Mouse (Mus musculus): ENCODE results near the gene Atxn1.

Gene Atxn1

GRCm38 (mm10) chr13:45775516-45775915 lies 189.3 kb downstream of the Atxn1 start:
- DNase-seq (ENCODE audit: low spot score): no peak

DNA sequence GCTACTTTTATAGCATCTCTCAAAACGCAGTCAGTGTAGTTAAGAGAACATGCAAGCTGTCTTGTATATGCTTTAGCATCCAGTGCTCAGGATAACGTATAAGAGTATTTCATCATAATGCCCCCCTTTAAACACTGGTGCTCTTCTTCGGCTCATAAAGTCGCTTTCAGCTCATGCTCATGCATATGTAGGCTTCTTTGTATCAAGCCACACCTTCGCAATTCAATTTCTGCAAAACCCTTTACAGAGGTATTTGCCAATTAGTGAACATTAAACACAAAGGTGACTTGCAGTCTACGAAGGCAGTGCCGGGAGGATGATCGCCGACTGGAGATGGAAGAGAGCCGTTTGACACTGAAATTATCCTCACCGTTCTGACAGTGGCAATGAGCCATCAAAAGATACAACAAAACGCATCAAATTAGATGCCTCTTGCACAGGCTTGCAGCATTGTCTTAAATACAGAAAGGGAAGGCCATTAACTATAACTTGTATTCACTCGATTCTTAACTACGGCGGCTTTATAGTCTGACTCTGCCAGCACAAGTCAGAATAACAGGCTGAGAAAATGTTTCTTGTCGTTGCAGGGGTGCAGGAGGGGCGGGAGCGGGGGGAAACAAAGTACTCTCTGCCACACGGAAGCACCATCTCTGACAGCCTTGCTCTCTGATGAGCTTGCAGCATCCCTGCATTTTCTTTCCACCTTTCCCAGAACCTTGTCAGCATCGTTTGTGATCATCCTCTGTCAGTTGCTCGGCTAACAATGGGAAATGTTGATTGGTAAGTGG lies 191.2 kb downstream of the Atxn1 start:
- no peak for DNase-seq (ENCODE audit: low spot score)

DNA sequence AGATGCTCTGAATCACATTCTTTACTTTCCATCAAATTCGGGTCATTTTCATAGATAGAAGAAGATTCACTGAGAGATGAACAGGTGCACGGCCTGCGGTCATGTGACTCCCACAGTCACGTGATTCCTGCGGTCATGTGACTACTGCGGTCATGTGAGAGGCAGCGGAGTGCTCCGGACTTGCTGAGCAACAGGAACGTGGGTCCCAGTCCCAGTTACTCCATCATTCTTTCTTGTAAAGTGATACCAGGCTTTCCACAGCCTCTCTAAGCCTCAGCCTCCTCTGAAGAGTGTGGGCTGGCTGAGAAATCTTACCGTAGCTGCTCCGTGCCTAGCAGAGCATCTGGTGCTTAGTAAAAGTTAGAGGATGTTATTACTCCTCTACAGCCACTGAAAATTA lies 195.1 kb downstream of the Atxn1 start:
- DNase-seq (ENCODE audit: low spot score): no peak

GRCm38 (mm10) chr13:45768250-45768649 lies 196.6 kb downstream of the Atxn1 start:
- no peak for DNase-seq (ENCODE audit: low spot score)

DNA sequence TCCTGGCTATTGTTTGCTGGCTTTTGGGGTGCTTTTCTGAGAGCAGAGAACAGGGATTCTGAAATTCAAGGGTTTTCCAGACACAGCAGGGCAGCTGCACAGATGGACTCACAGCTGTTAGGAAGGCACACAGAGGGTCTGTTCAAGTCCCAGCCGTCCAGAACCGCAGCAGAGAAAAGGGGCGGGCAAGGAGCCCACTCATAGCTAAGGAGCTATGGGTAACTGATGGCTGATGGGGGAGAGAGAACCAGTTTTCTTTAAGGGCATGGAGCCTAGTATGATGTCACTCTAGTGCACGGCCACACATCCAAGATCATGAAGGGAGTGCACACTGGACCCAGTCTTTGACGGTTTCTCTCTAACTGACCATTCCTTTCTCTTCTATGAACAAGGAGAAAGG lies 200.5 kb downstream of the Atxn1 start:
- DNase-seq (ENCODE audit: low spot score): no peak

DNA sequence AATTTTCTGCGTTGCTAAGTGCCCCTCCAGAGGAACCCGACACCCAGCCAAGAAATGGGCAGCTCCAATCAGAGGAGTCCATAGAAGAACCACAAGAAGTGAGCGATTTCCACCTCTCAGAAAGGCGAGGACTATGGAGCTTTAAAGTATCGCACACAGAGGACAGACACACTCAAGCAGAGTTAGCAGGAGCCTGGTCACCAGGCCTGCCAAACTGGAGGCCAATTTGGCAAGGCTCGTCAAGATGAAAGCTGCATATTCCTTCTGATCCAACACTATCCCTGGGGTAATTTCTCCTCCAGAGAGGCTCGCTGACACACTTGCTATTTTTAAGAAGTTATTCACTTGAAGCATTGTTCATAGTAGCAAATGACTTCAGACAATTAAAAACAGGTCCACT lies 202.5 kb downstream of the Atxn1 start:
- DNase-seq (ENCODE audit: low spot score): no peak

- DNase-seq (ENCODE audit: low spot score): no peak
Measured at GRCm38 (mm10) chr13:45754483-45754882, 210.3 kb downstream of the Atxn1 start.

DNA sequence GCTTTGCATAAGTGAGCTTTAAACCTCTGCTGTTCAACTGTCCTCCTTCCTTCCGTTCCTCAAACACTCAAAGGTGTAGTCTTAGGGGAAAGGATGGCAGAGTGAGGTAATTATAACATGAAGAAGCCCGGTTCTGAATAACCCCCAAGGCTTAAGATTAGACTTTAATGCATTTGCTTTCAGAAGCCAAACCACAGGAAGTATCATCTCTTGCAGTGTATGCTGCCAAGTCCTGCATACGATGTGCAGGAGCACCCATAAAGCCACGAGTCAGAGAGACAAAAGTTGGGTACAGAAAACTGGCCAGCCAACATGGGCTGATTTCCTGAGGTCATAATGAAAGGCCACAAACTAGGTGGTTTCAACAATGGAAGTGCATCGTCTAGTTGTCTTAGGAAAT lies 212.3 kb downstream of the Atxn1 start:
- no peak for DNase-seq (ENCODE audit: low spot score)

- no peak for DNase-seq (ENCODE audit: low spot score)
Measured at GRCm38 (mm10) chr13:45751231-45751630, 213.6 kb downstream of the Atxn1 start.

- DNase-seq (ENCODE audit: low spot score): no peak
Measured at GRCm38 (mm10) chr13:45750627-45751026, 214.2 kb downstream of the Atxn1 start.

DNA sequence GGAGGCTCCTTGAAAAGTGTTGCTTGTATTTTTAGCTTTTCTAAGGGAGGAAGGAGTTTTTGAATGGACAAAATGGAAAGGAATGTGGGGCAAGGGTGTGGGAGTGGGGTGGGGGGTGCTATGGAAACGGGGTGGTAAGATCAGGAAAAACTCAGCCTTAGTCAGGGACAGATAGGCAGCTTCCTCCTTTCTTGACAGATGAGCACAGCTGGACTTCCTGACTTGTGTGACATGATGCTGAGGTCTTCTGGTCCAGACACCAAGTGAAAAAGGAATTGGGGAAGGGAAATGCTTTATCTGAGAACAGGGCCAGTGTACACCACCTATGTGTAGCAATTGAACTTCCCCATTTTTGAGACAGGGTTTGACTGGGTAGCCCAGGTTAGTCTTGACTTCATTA lies 214.9 kb downstream of the Atxn1 start:
- DNase-seq (ENCODE audit: low spot score): no peak

DNA sequence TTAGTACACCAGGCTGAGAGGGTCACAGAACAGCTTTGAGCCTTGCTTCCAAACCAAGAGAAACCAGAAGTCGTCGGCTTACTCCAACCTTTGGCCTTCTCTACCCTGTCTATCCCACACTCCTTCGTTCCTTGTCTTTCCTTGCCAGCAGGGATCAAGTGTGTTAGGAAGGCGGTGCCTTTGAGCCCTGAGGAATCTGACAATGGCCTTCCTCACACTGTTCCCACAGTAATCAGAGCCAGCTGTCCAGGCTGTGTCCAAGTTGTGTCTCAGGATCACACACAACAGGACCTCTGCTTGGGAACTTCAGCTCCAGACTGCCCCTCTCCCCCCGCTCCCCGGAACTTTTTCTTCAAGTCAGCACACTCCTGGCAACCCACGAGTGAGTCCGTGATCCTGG lies 215.6 kb downstream of the Atxn1 start:
- DNase-seq (ENCODE audit: low spot score): no peak

- no peak for DNase-seq (ENCODE audit: low spot score)
Measured at GRCm38 (mm10) chr13:45748691-45749090, 216.1 kb downstream of the Atxn1 start.

- no peak for DNase-seq (ENCODE audit: low spot score)
Measured at GRCm38 (mm10) chr13:45745851-45746773, 218.7 kb downstream of the Atxn1 start.

- no peak for DNase-seq (ENCODE audit: low spot score)
Measured at GRCm38 (mm10) chr13:45744803-45745432, 219.9 kb downstream of the Atxn1 start.

DNA sequence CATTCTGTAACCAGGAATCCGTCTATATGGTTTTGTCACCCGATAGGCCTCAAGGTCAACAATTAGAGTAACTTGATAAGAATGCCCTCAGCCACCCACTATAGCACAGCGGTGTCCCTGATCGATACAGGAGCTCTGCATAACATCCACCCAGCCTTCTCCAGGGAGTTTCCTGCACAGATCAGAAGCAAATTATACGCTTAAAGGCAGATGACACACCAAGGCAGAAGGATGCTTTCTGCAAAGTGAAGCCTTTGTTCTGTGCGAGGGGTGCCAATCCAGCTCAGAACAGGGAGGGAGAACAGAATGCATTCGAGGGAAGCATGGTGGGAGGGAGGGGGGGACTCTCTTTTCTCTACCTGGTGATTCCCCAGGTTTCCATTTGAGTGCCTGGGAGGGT lies 221.0 kb downstream of the Atxn1 start:
- DNase-seq (ENCODE audit: low spot score): no peak

- DNase-seq (ENCODE audit: low spot score): no peak
Measured at GRCm38 (mm10) chr13:45740369-45740768, 224.4 kb downstream of the Atxn1 start.

DNA sequence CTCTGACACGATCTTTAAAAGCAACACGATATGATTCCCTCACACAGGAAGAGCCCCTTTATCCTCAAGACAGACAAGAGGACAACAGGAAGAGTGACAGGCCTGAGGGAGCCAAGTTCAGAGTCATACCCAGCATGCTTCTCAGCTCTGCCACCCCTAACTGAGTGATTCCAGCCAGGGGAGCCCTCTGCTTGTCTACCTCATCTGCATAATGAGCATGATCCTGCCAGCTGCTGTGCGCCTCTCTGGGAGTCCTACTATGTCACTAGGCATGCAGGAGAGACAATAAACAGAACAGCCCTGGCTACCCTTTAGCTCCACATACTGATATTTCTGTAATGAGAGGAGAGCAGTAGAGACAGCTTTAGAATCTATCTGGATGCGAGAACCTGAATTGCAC lies 228.6 kb downstream of the Atxn1 start:
- DNase-seq (ENCODE audit: low spot score): no peak

DNA sequence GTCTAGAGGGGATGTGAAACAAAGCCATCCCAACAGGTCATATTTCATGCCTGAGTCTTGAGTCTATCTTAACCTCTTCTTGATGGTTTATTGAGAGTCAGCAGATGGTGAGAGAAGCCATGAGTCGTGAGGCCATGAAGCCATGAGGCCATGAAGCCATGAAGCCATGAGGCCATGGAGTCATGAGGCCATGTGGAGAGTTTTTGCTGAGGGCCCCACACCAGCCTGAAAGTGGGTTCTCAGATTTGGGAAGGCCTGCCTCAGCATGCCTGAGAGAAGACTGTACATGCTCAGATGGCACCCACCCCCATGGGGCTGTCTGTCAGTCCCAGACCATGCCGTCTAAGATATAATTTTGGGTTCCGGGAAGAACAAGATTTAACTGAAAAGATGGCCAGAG lies 229.0 kb downstream of the Atxn1 start:
- no peak for DNase-seq (ENCODE audit: low spot score)

DNA sequence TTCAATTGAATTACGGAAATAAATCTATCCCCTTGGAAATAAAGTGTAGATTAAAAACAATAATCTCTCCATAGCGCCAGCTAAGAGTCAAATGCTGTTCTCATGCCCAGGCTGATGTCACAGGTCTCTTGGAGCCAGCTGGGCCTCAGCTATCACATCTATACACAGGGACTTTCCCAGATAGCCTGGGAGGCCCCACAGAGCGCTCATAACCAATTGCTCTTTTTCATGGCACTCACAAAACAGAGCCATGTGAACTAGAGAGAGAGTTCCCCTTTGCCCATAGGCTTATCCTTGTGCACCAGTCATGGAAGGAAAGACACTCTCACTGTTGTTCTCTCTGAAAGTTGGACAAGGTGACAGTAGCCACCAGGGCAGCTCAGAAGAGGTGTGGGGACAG lies 230.3 kb downstream of the Atxn1 start:
- DNase-seq (ENCODE audit: low spot score): no peak

GRCm38 (mm10) chr13:45732590-45732989 lies 232.2 kb downstream of the Atxn1 start:
- DNase-seq (ENCODE audit: low spot score): no peak

- no peak for DNase-seq (ENCODE audit: low spot score)
Measured at GRCm38 (mm10) chr13:45726917-45727316, 237.9 kb downstream of the Atxn1 start.

DNA sequence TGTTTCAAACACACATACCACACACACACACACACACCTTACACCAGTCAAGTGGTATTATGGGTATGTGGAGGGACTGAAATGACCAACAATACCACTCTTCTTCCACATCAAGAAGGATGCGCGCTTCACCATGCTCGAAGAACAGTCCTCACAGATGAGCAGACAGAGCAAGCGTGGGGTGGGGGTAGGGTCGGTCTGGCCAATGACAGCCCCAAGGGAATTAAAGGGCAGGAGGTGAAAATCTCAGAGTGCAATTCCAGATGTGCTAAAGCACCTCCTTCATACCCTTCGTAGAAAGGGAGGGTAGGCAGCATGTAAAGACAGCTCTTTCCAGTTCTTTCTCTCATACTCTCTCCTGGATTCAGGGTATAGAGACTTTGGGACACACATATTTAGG lies 238.6 kb downstream of the Atxn1 start:
- DNase-seq (ENCODE audit: low spot score): no peak

Data from testis, postnatal 10 days (tissue).